Mouse (Mus musculus): ENCODE measurements around the gene Aqp9. TPM values are rescaled to one million over a fixed set of nuclear protein-coding genes. Genes with fewer than 3 reads are reported as not detected.

Gene Aqp9
- polyA plus RNA-seq, 1 experiment from 2014 or later: 9.3 TPM

- H3K4me3 ChIP-seq (replicated peaks): no peak overlapping the region
- no peaks in the 10 kb centered on the region for H3K27me3 ChIP-seq
- H3K9ac ChIP-seq: no peak overlapping the region
- no peaks in the 10 kb centered on the region for H3K9me3 ChIP-seq (replicated peaks)
- DNase-seq: no peak
- H3K27ac ChIP-seq: no peak overlapping the region
- WGBS (ENCODE audit: insufficient replicate concordance): 67% methylated on average over 12 of the region's 12 CpGs
- no peak for ATAC-seq (ENCODE audit: low read depth)
- no peaks in the 10 kb centered on the region for H3K36me3 ChIP-seq
- 0 out of 2 replicates have a peak, but pooled peaks cover 3% of the 10 kb centered on the region for H3K4me1 ChIP-seq (replicated peaks)
- H3K4me2 ChIP-seq: no peak overlapping the region
Observed at GRCm38 (mm10) chr9:71076201-71076648, 92.3 kb downstream of the Aqp9 start.

GRCm38 (mm10) chr9:71073831-71074230 lies 94.7 kb downstream of the Aqp9 start:
- no peaks in the 10 kb centered on the region for H3K27me3 ChIP-seq
- H3K36me3 ChIP-seq: no peaks in the 10 kb centered on the region
- ATAC-seq (ENCODE audit: low read depth) (no peak), DNase-seq (no peak)
- H3K4me1 ChIP-seq (replicated peaks): 0 out of 2 replicates have a peak, but pooled peaks cover 3% of the 10 kb centered on the region
- H3K27ac ChIP-seq: no peak overlapping the region
- no peak overlapping the region for H3K9ac ChIP-seq
- H3K9me3 ChIP-seq (replicated peaks): no peaks in the 10 kb centered on the region
- WGBS (ENCODE audit: insufficient replicate concordance): 45% methylated on average over 4 of the region's 4 CpGs
- no peak overlapping the region for H3K4me2 ChIP-seq
- H3K4me3 ChIP-seq (replicated peaks): no peak overlapping the region

- Histone ChIP-seq H3K36me3 (no peaks in the 10 kb centered on the region), H3K4me3 (replicated peaks) (no peak overlapping the region), H3K27ac (no peak overlapping the region), H3K9me3 (replicated peaks) (no peaks in the 10 kb centered on the region), H3K27me3 (no peaks in the 10 kb centered on the region), H3K9ac (no peak overlapping the region), H3K4me2 (no peak overlapping the region), H3K4me1 (replicated peaks) (0 out of 2 replicates have a peak, but pooled peaks cover 3% of the 10 kb centered on the region)
- no peak for ATAC-seq (ENCODE audit: low read depth)
- 24% methylated on average over 4 of the region's 4 CpGs for WGBS (ENCODE audit: insufficient replicate concordance)
- no peak for DNase-seq
Observed at GRCm38 (mm10) chr9:71073076-71073475, 95.4 kb downstream of the Aqp9 start.

DNA sequence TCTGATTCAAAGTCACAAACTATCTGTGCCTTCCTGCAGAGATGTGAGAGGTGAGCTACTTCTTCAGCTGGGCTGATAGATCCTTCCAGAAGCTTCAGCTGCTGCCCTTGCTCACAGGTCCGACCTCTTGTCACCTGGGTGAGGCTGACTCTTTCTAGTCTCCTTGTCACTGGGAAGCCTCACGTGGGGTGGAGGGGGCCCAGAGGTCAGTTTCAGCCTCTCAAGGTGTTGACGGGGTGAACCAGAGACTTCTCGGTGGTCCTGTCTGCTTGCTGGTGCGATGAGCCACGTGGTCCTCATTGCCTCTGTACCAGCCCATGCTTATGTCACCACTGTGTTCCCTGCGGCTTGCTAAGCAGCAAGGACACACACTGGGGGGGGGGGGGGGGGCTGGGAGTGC lies 96.0 kb downstream of the Aqp9 start:
- Histone ChIP-seq H3K4me1 (replicated peaks) (0 out of 2 replicates have a peak, but pooled peaks cover 3% of the 10 kb centered on the region), H3K36me3 (no peaks in the 10 kb centered on the region), H3K4me3 (replicated peaks) (no peak overlapping the region), H3K9me3 (replicated peaks) (no peaks in the 10 kb centered on the region), H3K9ac (no peak overlapping the region), H3K4me2 (no peak overlapping the region), H3K27me3 (no peaks in the 10 kb centered on the region), H3K27ac (no peak overlapping the region)
- WGBS (ENCODE audit: insufficient replicate concordance): 63% methylated on average over 7 of the region's 7 CpGs
- DNase-seq (no peak), ATAC-seq (ENCODE audit: low read depth) (no peak)

GRCm38 (mm10) chr9:71071581-71072330 lies 96.7 kb downstream of the Aqp9 start:
- Histone ChIP-seq H3K9ac (no peak overlapping the region), H3K36me3 (no peaks in the 10 kb centered on the region), H3K9me3 (replicated peaks) (no peaks in the 10 kb centered on the region), H3K4me1 (replicated peaks) (0 out of 2 replicates have a peak, but pooled peaks cover 3% of the 10 kb centered on the region), H3K27me3 (no peaks in the 10 kb centered on the region), H3K4me3 (replicated peaks) (no peak overlapping the region), H3K27ac (no peak overlapping the region), H3K4me2 (no peak overlapping the region)
- ATAC-seq (ENCODE audit: low read depth) (no peak), DNase-seq (no peak)
- WGBS (ENCODE audit: insufficient replicate concordance): 71% methylated on average over 7 of the region's 7 CpGs

- no peaks in the 10 kb centered on the region for H3K9me3 ChIP-seq (replicated peaks)
- WGBS (ENCODE audit: insufficient replicate concordance): 56% methylated on average over 2 of the region's 2 CpGs
- H3K9ac ChIP-seq: no peak overlapping the region
- H3K4me2 ChIP-seq: no peak overlapping the region
- no peaks in the 10 kb centered on the region for H3K27me3 ChIP-seq
- no peak for DNase-seq
- H3K4me3 ChIP-seq (replicated peaks): no peak overlapping the region
- H3K27ac ChIP-seq: no peak overlapping the region
- no peak for ATAC-seq (ENCODE audit: low read depth)
- H3K36me3 ChIP-seq: no peaks in the 10 kb centered on the region
- H3K4me1 ChIP-seq (replicated peaks): 0 out of 2 replicates have a peak, but pooled peaks cover 3% of the 10 kb centered on the region
Observed at GRCm38 (mm10) chr9:71070628-71071027, 97.9 kb downstream of the Aqp9 start.

DNA sequence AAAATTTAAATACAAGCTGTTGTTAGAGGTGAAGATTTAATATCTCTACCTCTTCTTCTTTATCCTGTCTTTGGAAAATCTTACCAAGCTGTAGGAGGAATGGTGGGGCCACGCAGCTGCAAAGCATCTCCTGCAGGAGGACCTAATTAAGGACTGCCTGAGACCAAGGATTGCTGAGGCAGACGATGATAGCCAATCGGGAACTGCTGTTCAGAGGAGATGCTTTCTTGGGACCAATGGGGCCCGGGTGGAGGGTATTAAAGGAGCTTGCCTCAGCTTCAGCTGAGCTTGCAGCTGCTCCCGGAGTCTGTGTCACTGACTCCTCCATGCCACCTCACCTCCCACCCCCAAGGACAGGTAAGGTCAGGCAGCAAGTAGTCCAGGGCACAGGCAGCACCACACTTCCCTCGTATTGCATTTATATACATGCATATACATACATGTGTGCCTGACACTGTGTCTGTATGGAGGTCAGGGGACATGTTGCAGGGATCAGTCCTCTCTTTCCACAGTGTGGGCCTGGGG lies 99.6 kb downstream of the Aqp9 start:
- no peak overlapping the region for H3K27ac ChIP-seq
- no peaks in the 10 kb centered on the region for H3K27me3 ChIP-seq
- WGBS (ENCODE audit: insufficient replicate concordance): 56% methylated on average over 6 of the region's 6 CpGs
- no peak overlapping the region for H3K4me2 ChIP-seq
- H3K4me3 ChIP-seq (replicated peaks): no peak overlapping the region
- DNase-seq (no peak), ATAC-seq (ENCODE audit: low read depth) (no peak)
- H3K4me1 ChIP-seq (replicated peaks): 0 out of 2 replicates have a peak, but pooled peaks cover 3% of the 10 kb centered on the region
- H3K9me3 ChIP-seq (replicated peaks): no peaks in the 10 kb centered on the region
- H3K36me3 ChIP-seq: no peaks in the 10 kb centered on the region
- H3K9ac ChIP-seq: no peak overlapping the region

DNA sequence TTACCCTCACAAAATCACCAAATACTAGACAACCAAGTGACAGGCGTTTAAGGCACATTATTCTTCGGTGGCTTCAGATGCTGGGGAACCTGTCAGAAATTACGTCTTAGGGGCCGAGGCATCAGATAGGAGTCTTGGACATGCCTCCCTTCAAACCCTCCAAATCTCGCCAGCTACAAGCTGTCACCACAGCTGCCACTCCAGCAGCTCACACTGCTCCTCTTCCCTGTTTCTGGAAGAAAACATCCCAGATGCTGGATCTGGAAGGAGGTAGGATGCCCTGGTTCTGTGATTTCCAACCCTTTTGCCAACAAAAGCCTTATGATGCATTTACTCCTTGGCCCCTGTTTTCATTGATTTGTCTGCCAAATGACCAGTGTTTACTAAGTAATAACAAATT lies 101.3 kb downstream of the Aqp9 start:
- no peaks in the 10 kb centered on the region for H3K4me1 ChIP-seq (replicated peaks)
- H3K4me2 ChIP-seq: no peak overlapping the region
- no peaks in the 10 kb centered on the region for H3K36me3 ChIP-seq
- H3K27me3 ChIP-seq: no peaks in the 10 kb centered on the region
- DNase-seq (no peak), ATAC-seq (ENCODE audit: low read depth) (no peak)
- 71% methylated on average over 5 of the region's 5 CpGs for WGBS (ENCODE audit: insufficient replicate concordance)
- H3K4me3 ChIP-seq (replicated peaks): no peak overlapping the region
- H3K9ac ChIP-seq: no peak overlapping the region
- H3K9me3 ChIP-seq (replicated peaks): no peaks in the 10 kb centered on the region
- H3K27ac ChIP-seq: no peak overlapping the region

DNA sequence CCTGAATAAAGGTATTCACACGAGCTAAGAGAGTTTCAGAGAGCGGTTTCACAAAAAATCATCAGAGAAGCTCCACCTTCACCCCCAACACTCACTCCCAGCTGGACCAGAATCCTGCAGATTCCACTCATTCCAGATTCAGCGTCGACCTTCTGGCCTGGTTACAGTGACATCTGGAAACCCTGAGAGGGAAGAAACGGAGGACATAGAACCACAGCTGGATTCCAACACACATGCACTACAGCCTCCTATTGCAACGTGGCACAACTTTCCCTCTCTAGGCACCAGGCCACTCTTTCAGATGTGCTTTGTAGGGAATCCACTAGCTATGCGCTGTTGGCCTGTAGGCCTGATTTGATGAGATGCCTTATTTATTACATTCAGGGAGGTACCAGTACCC lies 102.0 kb downstream of the Aqp9 start:
- no peaks in the 10 kb centered on the region for H3K36me3 ChIP-seq
- no peak overlapping the region for H3K27ac ChIP-seq
- no peak for ATAC-seq (ENCODE audit: low read depth)
- H3K27me3 ChIP-seq: no peaks in the 10 kb centered on the region
- DNase-seq: no peak
- H3K4me2 ChIP-seq: no peak overlapping the region
- WGBS (ENCODE audit: insufficient replicate concordance): 66% methylated on average over 7 of the region's 7 CpGs
- H3K4me3 ChIP-seq (replicated peaks): no peak overlapping the region
- H3K9me3 ChIP-seq (replicated peaks): no peaks in the 10 kb centered on the region
- H3K4me1 ChIP-seq (replicated peaks): no peaks in the 10 kb centered on the region
- no peak overlapping the region for H3K9ac ChIP-seq

- Histone ChIP-seq H3K4me2 (no peak overlapping the region), H3K4me3 (replicated peaks) (no peak overlapping the region), H3K27me3 (no peaks in the 10 kb centered on the region), H3K27ac (no peak overlapping the region), H3K4me1 (replicated peaks) (no peaks in the 10 kb centered on the region), H3K9ac (no peak overlapping the region), H3K36me3 (no peaks in the 10 kb centered on the region), H3K9me3 (replicated peaks) (no peaks in the 10 kb centered on the region)
- ATAC-seq (ENCODE audit: low read depth): no peak
- WGBS (ENCODE audit: insufficient replicate concordance): 59% methylated on average over 6 of the region's 6 CpGs
- no peak for DNase-seq
Observed at GRCm38 (mm10) chr9:71065343-71065875, 103.1 kb downstream of the Aqp9 start.

- Histone ChIP-seq H3K4me3 (replicated peaks) (no peak overlapping the region), H3K4me2 (no peak overlapping the region), H3K27me3 (no peaks in the 10 kb centered on the region), H3K9me3 (replicated peaks) (no peaks in the 10 kb centered on the region), H3K4me1 (replicated peaks) (no peaks in the 10 kb centered on the region), H3K36me3 (no peaks in the 10 kb centered on the region), H3K9ac (no peak overlapping the region), H3K27ac (no peak overlapping the region)
- DNase-seq: no peak
- 84% methylated on average over 8 of the region's 8 CpGs for WGBS (ENCODE audit: insufficient replicate concordance)
- no peak for ATAC-seq (ENCODE audit: low read depth)
Observed at GRCm38 (mm10) chr9:71064291-71064840, 104.1 kb downstream of the Aqp9 start.

All from liver, embryonic 13.5 days (tissue).